Mouse (Mus musculus): ENCODE data around the gene Enah.
A peak's percentile ranks its signal among the peaks of the same experiment; 100 is the strongest.

Enah gene

GRCm38 (mm10) chr1:181873086-181873920 lies 146.5 kb downstream of the Enah start:
- no peak for DNase-seq

- DNase-seq = no peak
These were observed 147.2 kb downstream of the Enah start for GRCm38 (mm10) chr1:181872639-181873038.

DNA sequence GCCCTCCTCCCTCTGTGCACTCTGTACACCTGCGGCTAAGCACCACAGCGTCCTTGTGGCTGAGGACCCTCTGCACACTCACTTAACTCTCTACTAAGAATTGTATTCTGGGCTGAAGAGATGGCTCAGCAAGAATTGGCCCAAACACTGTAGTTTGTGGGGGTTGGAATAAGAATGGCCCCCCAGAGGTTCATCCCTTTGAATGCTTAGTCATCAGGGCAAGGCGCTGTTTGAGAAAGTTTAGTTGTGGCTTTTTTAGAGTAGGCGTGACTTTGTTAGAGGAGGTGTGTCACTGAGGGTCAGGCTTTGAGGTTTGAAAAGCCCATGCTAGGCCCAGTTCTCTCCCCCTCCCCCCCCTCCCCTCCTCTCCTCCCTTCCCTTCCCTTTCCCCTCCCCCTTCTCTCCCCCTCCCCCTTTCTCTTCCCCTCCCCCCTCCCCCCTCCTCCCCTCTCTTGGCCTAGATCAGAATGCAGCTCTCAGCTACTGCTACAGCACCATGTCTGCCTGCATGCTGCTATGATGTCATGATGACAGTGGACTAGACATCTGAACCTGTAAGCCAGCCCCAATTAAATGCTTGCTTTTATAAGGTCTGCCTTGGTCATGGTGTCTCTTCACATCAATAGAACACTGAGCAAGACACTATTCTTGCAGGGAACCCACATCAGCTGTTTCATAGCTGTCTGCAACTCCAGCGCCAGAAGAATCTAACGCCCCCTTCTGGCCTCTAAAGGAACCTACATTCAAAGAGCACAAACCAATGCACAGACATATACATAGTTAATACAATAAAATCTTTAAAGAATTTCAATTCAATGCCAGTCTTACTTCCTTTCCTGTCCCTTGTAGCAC lies 153.1 kb downstream of the Enah start:
- no peak for DNase-seq

DNA sequence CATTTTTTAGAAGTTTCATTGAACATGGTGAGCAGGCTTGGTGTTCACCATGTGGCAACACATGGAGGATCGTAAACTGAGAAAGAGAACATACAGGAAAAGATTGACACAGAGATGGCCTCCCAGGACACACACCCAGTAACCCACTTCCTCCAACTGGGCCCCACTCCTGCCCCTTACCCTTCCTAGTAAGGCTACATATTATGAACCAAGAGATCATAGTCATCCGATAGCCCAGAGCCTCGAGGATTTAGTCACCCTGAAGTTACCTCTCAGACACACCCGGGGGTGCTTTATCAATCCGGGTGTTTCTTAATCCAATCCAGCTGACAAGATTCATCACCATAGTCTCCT lies 153.9 kb downstream of the Enah start:
- no peak for DNase-seq

GRCm38 (mm10) chr1:181864971-181865862 lies 154.6 kb downstream of the Enah start:
- no peak for DNase-seq

DNA sequence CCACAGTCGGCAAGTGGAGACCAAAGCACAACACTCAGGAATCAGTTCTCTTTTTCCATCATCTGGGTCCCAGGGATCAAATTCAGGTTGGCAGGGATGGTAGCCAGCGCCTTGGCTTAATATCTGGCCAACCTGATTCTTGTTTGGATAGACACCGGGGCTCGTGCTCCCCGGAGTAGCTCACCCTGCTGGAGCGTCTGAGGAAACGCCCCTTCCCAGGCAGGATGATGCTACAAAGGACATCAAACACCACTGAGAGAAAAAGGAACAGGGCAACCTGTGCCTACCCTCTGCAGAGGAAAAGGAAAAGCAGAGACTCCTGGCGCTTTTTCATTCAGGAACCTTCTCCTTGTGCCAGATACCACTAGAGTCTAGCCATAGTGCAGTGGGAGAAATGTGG lies 156.4 kb downstream of the Enah start:
- no peak for DNase-seq

GRCm38 (mm10) chr1:181862676-181863374 lies 157.0 kb downstream of the Enah start:
- DNase-seq = peak; percentile 27 to 40

- no peak for DNase-seq
These were observed 158.4 kb downstream of the Enah start for GRCm38 (mm10) chr1:181861181-181861902.

DNA sequence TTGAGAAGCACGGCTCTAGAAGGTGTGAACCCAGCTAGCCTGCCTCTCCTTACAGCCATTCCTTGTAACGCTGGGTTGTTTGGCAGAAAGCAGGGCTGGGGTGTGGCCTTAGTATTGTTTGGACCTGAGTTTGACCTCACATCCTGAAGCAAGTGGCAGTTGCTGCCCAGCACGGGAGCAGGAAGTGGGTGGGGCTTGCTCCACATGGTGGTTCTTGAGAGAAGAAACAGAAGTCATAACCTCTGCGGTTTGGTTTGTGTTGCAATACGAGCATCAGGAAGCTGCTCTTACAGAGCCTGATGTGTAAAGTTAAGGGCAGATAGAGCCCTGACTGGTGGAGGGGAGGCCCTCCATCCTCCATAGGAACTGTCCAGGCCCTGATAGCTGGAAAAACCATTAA lies 159.1 kb downstream of the Enah start:
- DNase-seq = peak; percentile 74 to 86

GRCm38 (mm10) chr1:181856329-181856728 lies 163.5 kb downstream of the Enah start:
- DNase-seq = no peak

DNA sequence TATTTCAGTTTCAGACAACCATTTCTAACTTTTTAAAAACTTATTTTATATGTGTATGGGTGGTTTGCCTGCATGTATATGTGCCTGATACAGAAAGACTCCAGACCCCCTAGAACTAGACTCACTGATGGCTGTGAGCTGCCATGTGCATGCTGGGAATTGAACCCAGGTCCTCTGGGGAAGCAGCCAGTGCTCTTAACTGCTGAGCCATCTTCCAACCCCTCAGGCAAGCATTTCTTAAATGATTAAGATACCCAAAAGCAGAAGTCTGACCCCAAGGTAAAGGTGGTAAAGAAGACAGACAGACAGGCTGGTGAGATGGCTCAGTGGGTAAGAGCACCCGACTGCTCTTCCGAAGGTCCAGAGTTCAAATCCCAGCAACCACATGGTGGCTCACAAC lies 165.0 kb downstream of the Enah start:
- no peak for DNase-seq

- DNase-seq = peak; percentile 57 to 70
These were observed 166.6 kb downstream of the Enah start for GRCm38 (mm10) chr1:181853081-181853736.

DNA sequence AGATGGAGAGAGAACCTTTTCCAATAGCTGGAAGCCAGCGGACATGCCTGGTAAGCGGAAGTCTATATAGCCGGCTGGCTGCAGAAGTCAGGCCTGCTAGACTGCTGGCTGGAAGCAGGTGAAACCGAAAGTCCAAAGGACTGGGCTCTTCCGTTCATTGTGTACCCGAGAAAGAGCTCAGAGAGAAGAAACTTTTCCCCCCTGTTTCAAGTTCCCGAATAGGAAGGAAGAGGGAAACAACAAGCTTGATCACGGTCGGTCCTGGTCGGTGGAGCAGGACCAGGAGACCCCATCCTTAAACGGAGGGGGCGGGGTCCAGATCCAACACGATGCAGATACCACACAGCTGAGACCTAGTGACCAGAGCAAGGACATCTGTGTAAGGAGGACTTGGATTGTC lies 167.3 kb downstream of the Enah start:
- peak in 1 of 2 experiments; percentile 43 for DNase-seq

- DNase-seq = no peak
These were observed 168.1 kb downstream of the Enah start for GRCm38 (mm10) chr1:181851521-181852310.

DNA sequence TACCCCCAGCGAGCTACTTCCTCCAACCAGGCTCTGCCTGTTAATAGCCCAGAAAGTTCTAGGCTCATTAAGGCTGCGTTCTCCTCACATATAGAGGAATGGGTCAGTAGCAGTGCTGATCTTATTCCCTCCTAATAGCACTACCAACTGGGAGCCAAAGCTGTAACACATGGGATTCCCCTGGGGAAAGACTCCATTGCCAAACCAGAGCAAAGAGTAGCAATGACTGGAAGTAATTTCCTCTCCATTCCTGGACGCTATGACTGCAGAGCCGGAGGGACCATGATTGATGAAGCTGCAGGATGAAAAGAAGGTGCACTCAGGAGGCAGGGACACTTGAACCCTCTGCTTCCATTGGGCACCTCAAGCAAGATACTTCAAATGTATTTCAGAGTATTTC lies 169.3 kb downstream of the Enah start:
- DNase-seq = no peak

DNA sequence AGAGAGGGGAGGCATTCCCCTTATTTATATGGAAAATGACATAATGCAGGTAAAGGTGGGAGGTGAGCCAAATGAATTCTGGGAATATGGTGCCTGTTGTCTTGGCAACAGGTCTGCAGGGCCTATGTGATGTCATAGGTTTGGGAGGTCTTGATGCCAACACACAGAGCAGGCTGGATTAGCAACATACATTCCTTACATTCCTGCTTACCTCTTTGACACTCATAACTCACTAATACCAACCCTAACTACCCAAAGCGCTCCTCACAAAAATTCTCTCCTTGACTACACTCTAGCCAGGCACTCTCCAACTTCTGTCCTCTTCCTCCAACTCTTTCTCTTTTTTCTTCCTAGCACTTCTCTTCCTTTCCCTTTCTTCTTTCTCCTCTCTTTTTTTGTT lies 171.6 kb downstream of the Enah start:
- DNase-seq = no peak

GRCm38 (mm10) chr1:181847396-181847795 lies 172.4 kb downstream of the Enah start:
- DNase-seq = no peak

All from kidney, postnatal 4 days (tissue).